Mouse (Mus musculus): ENCODE measurements around the gene Ccdc194.

Ccdc194 gene

GRCm38 (mm10) chr8:71507589-71508104, 17.9 kb downstream of the Ccdc194 start:
- DNase-seq, result peak; percentile 89

GRCm38 (mm10) chr8:71505979-71506378, 19.5 kb downstream of the Ccdc194 start:
- no peak for DNase-seq

- no peak for DNase-seq
Observed at GRCm38 (mm10) chr8:71505326-71505725, 20.2 kb downstream of the Ccdc194 start.

GRCm38 (mm10) chr8:71504349-71504748, 21.2 kb downstream of the Ccdc194 start:
- no peak for DNase-seq

- peak; percentile 19 for DNase-seq
Observed at GRCm38 (mm10) chr8:71498816-71499690, 26.5 kb downstream of the Ccdc194 start.

GRCm38 (mm10) chr8:71497881-71498501, 27.5 kb downstream of the Ccdc194 start:
- DNase-seq, result no peak

GRCm38 (mm10) chr8:71497077-71497645, 28.4 kb downstream of the Ccdc194 start:
- DNase-seq, result no peak

GRCm38 (mm10) chr8:71496481-71496880, 29.0 kb downstream of the Ccdc194 start:
- peak; percentile 60 for DNase-seq

- no peak for DNase-seq
Observed at GRCm38 (mm10) chr8:71495811-71496210, 29.7 kb downstream of the Ccdc194 start.

GRCm38 (mm10) chr8:71495039-71495438, 30.5 kb downstream of the Ccdc194 start:
- peak; percentile 88 for DNase-seq

GRCm38 (mm10) chr8:71488454-71488853, 37.1 kb downstream of the Ccdc194 start:
- peak; percentile 98 for DNase-seq

GRCm38 (mm10) chr8:71487691-71488445, 37.6 kb downstream of the Ccdc194 start, which contains the start of gene Gtpbp3:
Gene Gtpbp3 (plus strand): TSS chr8:71488103.
- peak; percentile 89 for DNase-seq

- DNase-seq, result no peak
Observed at GRCm38 (mm10) chr8:71486136-71486529, 39.4 kb downstream of the Ccdc194 start.

GRCm38 (mm10) chr8:71485142-71486135, 40.1 kb downstream of the Ccdc194 start, which contains the start of gene Ano8:
Gene Ano8 (minus strand): TSS chr8:71485963.
- DNase-seq, result peak; percentile 97

GRCm38 (mm10) chr8:71484736-71485135, 40.8 kb downstream of the Ccdc194 start:
- DNase-seq, result no peak

- peak; percentile 58 for DNase-seq
Observed at GRCm38 (mm10) chr8:71483932-71484331, 41.6 kb downstream of the Ccdc194 start.

- no peak for DNase-seq
Observed at GRCm38 (mm10) chr8:71478943-71479342, 46.6 kb downstream of the Ccdc194 start.

GRCm38 (mm10) chr8:71477196-71477845, 48.2 kb downstream of the Ccdc194 start:
- DNase-seq, result peak; percentile 64

- DNase-seq, result peak; percentile 87
Observed at GRCm38 (mm10) chr8:71476099-71476940, 49.2 kb downstream of the Ccdc194 start.

- no peak for DNase-seq
Observed at GRCm38 (mm10) chr8:71475702-71476075, 49.8 kb downstream of the Ccdc194 start.

All from retina, postnatal 1 day (tissue).